Mouse (Mus musculus) liver, postnatal 0 days (tissue): Measurements from ENCODE around the gene Clcnka. TPM values are rescaled to one million over a fixed set of nuclear protein-coding genes. Genes with fewer than 3 reads are reported as not detected.

Source experiments
- ATAC-seq: fragments of 200-750 bp; cut with Nextera tagmentation; 2 replicates; pipeline ENCODE4 v1.8.0; 2017; ENCODE audit warnings: mild to moderate bottlenecking, moderate library complexity
- DNase-seq: peaks from one replicate; pipeline ENCODE4 v3.0.0-alpha.2; 2016
- H3K27ac ChIP-seq: fragments of 300-500 bp; sonication (generic); 2 replicates; pipeline ENCODE4 v1.5.1; 2014; ENCODE audit warnings: antibody characterized with exemption, moderate library complexity, mild to moderate bottlenecking, low read depth
- H3K27me3 ChIP-seq: fragments of 300-500 bp; sonication (generic); 2 replicates; pipeline ENCODE4 v1.6.1; 2014; ENCODE audit warnings: low read length, control low read depth, mixed read lengths; ENCODE audit not compliant: insufficient read depth
- H3K36me3 ChIP-seq: fragments of 300-500 bp; sonication (generic); replicated peaks from 2 replicates; pipeline ENCODE4 v1.6.1; 2014; ENCODE audit warnings: mild to moderate bottlenecking, control low read depth, low read length, moderate library complexity, mixed read lengths; ENCODE audit not compliant: insufficient read depth
- H3K4me1 ChIP-seq: fragments of 300-500 bp; sonication (generic); 2 replicates; pipeline ENCODE4 v1.6.1; 2014; ENCODE audit warnings: antibody characterized with exemption, mild to moderate bottlenecking, control low read depth; ENCODE audit not compliant: insufficient read depth
- H3K4me2 ChIP-seq: fragments of 300-500 bp; sonication (generic); 2 replicates; pipeline ENCODE4 v1.6.1; 2014; ENCODE audit warnings: low read depth, mild to moderate bottlenecking, low read length, moderate library complexity, mixed read lengths
- H3K4me3 ChIP-seq: fragments of 300-500 bp; sonication (generic); 2 replicates; pipeline ENCODE4 v1.5.1; 2014; ENCODE audit warnings: low read depth, low read length
- H3K9ac ChIP-seq: fragments of 300-500 bp; sonication (generic); replicated peaks from 2 replicates; pipeline ENCODE4 v1.6.1; 2014; ENCODE audit warnings: mild to moderate bottlenecking, moderate library complexity
- H3K9me3 ChIP-seq: fragments of 300-500 bp; sonication (generic); 2 replicates; pipeline ENCODE4 v1.6.1; 2016; ENCODE audit warnings: mild to moderate bottlenecking, control low read depth, low read length, mixed read lengths
- CTCF ChIP-seq: sonication (generic); IDR thresholded peaks from 2 replicates; pipeline ENCODE4 v1.5.1; 2016; ENCODE audit warnings: antibody characterized with exemption, low read depth
- EP300 ChIP-seq: IDR thresholded peaks from 2 replicates; pipeline ENCODE4 v1.6.1; 2016; ENCODE audit warnings: antibody characterized with exemption, low read depth, mild to moderate bottlenecking
- WGBS: fragments of 180-500 bp; shearing (Covaris S2); extraction: QIAGEN DNeasy Blood & Tissue Kit; methylation state at CpG from one replicate; pipeline ENCODE4 v1.1.7; 2014; ENCODE audit not compliant: insufficient replicate concordance; 5-methylcytosine and 5-hydroxymethylcytosine counted together
- polyA plus RNA-seq: library from polyadenylated mRNA; unstranded; fragments of >200 nt; fragmentation: Nextera tagmentation; extraction: Ambion mirVana; gene quantifications from 2 replicates; pipeline ENCODE4 v1.2.1, GENCODE M21; 2015

The Clcnka gene
- polyA plus RNA-seq, 1 experiment from 2014 or later: not detected

- no peak for DNase-seq
- no peaks in the 10 kb centered on the region for H3K9me3 ChIP-seq
- WGBS: 63% methylated on average over 7 of the region's 7 CpGs
- no peaks in the 10 kb centered on the region; the same call in 1 of the 2 replicates for H3K4me1 ChIP-seq
- no peak for ATAC-seq
- no peak within 1 kb of the TSS for H3K9ac ChIP-seq
- no peak within 1 kb of the TSS for H3K27ac ChIP-seq
- TF ChIP-seq CTCF (no peak), EP300 (no peak)
- H3K4me2 ChIP-seq: no peak within 1 kb of the TSS
- H3K4me3 ChIP-seq: no peak within 1 kb of the TSS
- H3K36me3 ChIP-seq: no peaks in the 10 kb centered on the region
- H3K27me3 ChIP-seq: no peaks in the 10 kb centered on the region
These were observed 17.4 kb upstream of the Clcnka start, which contains the start of gene Clcnkb for GRCm38 (mm10) chr4:141415924-141416323. Gene Clcnkb (minus strand): TSS chr4:141416014.

GRCm38 (mm10) chr4:141411430-141411992, 13.0 kb upstream of the Clcnka start:
- ATAC-seq: no peak
- H3K36me3 ChIP-seq: no peaks in the 10 kb centered on the region
- DNase-seq: no peak
- 26% methylated on average over 22 of the region's 22 CpGs for WGBS
- no peaks in the 10 kb centered on the region for H3K9me3 ChIP-seq
- no peaks in the 10 kb centered on the region for H3K27me3 ChIP-seq
- H3K9ac ChIP-seq: no peak overlapping the region
- H3K4me1 ChIP-seq: no peaks in the 10 kb centered on the region
- no peak overlapping the region for H3K4me3 ChIP-seq
- H3K27ac ChIP-seq: no peak overlapping the region
- TF ChIP-seq EP300 (no peak), CTCF (peak; percentile 40)
- no peak overlapping the region for H3K4me2 ChIP-seq

DNA sequence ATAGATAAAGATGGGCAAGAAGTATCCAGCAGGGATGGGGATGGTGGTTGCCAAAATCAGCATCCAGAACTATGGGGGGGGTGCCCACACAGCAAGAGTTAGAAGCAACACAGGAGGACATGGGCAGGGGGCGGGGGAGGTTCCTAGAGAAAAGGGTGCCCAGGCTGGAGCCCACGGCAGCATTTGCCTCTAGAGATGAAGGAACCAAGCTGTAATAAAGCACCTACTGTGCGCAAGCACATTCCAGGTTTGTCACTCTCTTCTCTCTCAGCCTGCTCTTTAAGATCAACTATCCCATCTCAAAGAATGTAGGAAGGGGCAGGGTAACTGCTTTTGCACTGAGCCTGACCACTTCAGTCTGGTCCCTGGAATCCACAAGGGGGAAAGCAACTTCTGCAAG, 10.1 kb upstream of the Clcnka start:
- H3K9me3 ChIP-seq: no peaks in the 10 kb centered on the region

DNA sequence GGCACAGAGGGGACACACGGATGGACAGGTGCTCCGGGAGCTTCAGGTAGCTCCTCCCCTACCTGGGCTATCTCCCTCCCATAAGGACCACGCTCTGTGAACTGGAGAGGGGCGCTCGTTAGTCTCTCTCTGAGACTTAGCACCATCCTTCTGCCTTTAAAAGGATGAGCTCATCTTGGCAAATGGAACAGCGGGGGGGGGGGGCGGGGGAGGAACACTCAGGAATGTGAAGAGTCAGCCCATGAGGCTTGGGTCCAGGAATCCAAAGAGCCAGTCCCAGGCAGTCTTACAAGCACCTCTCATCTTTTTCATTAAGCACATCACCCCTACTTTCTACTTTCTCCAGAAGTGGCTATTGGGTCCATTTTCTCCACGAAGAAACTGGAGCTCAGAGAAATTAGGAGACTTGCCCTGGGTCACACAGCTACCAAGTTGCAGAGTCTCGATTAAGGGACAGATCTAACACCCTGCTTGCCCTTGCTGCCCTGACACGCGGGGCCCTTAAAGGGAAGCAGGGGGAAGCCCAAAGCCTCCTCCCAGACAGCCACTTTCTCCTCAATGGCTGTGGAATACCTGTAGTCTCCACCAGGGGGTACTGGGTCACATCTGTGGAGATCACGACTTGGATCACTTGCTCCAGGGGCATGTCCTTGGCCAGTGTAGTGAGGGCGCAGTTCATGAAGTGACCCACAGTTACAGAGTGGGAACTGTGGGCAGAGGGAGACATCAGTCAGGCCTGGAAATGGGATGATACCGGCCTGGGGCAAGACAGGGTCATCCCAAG, 8.2 kb upstream of the Clcnka start:
- Histone ChIP-seq H3K9me3 (no peaks in the 10 kb centered on the region), H3K9ac (no peak overlapping the region), H3K4me2 (no peak overlapping the region), H3K27me3 (0 out of 2 replicates have a peak, but pooled peaks cover 7% of the 10 kb centered on the region), H3K36me3 (no peaks in the 10 kb centered on the region), H3K27ac (no peak overlapping the region), H3K4me1 (no peaks in the 10 kb centered on the region), H3K4me3 (no peak overlapping the region)
- ATAC-seq (no peak), DNase-seq (peak; percentile 62)
- 42% methylated on average over 14 of the region's 14 CpGs for WGBS
- TF ChIP-seq EP300 (no peak), CTCF (peak; percentile 80)

More for the DNA sequence above, 10.1 kb upstream of the Clcnka start:
- TF ChIP-seq CTCF (no peak), EP300 (no peak)
- Histone ChIP-seq H3K4me2 (no peak overlapping the region), H3K4me1 (no peaks in the 10 kb centered on the region), H3K27ac (no peak overlapping the region), H3K27me3 (0 out of 2 replicates have a peak, but pooled peaks cover 7% of the 10 kb centered on the region), H3K9ac (no peak overlapping the region), H3K4me3 (no peak overlapping the region), H3K36me3 (no peaks in the 10 kb centered on the region)
- ATAC-seq: no peak
- 76% methylated on average over 3 of the region's 3 CpGs for WGBS
- DNase-seq: no peak

DNA sequence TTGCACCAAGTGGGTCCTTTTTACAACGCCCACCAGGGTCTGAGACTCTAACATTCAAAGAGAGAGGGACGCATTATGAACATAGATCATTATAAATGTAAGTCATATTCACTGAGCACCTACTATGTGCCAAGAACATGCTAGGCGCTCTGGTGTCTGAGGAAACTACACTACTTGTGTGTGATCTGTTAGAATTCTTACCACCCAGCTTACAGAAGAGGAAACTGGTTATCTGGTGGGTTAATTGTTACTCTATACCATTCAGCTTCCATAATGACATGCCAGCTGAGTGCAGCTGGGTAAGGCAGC, 6.7 kb upstream of the Clcnka start:
- WGBS: 81% methylated on average over 3 of the region's 3 CpGs
- H3K9ac ChIP-seq: no peak overlapping the region
- no peak for DNase-seq
- H3K27ac ChIP-seq: no peak overlapping the region
- no peak for ATAC-seq
- TF ChIP-seq CTCF (no peak), EP300 (no peak)
- no peaks in the 10 kb centered on the region for H3K9me3 ChIP-seq
- no peak overlapping the region for H3K4me3 ChIP-seq
- H3K27me3 ChIP-seq: 0 out of 2 replicates have a peak, but pooled peaks cover 7% of the 10 kb centered on the region
- no peak overlapping the region for H3K4me2 ChIP-seq
- no peaks in the 10 kb centered on the region for H3K4me1 ChIP-seq
- H3K36me3 ChIP-seq: no peaks in the 10 kb centered on the region

- H3K4me2 ChIP-seq: no peak overlapping the region
- H3K36me3 ChIP-seq: no peaks in the 10 kb centered on the region
- WGBS: 12% methylated on average over 15 of the region's 15 CpGs
- TF ChIP-seq CTCF (peak; percentile 98), EP300 (no peak)
- H3K9ac ChIP-seq: no peak overlapping the region
- H3K4me1 ChIP-seq: no peaks in the 10 kb centered on the region
- 0 out of 2 replicates have a peak, but pooled peaks cover 7% of the 10 kb centered on the region for H3K27me3 ChIP-seq
- H3K27ac ChIP-seq: no peak overlapping the region
- peak; percentile 87 for DNase-seq
- peak; percentile 78 for ATAC-seq
- no peaks in the 10 kb centered on the region for H3K9me3 ChIP-seq
- H3K4me3 ChIP-seq: no peak overlapping the region
These were observed 6.2 kb upstream of the Clcnka start for GRCm38 (mm10) chr4:141404518-141405313.
